Mouse (Mus musculus) adrenal gland, adult 18-20 months (tissue): Measurements from ENCODE around the gene Vipr2. TPM values are rescaled to one million over a fixed set of nuclear protein-coding genes. Genes with fewer than 3 reads are reported as not detected.

Experiments used
- DNase-seq, 2 experiments: peaks; one replicate each; pipeline ENCODE4 v3.0.0; 2021 to 2022; ENCODE audit warnings: low spot score in 2 of 2
- total RNA-seq, 2 experiments: library from RNA; stranded (reverse); gene quantifications; 1 replicate in 1 of 2; 2 replicates in 1 of 2; pipeline ENCODE4 v1.2.3; 2021

Gene Vipr2
- total RNA-seq, 2 experiments from 2014 or later = 0.40 to 0.67 TPM

- DNase-seq = no peak
Measured at GRCm38 (mm10) chr12:116096361-116096904, 18.9 kb downstream of the Vipr2 start.

GRCm38 (mm10) chr12:116097166-116097565, 19.6 kb downstream of the Vipr2 start:
- DNase-seq = no peak

- DNase-seq = no peak
Measured at GRCm38 (mm10) chr12:116101945-116102344, 24.4 kb downstream of the Vipr2 start.

GRCm38 (mm10) chr12:116109451-116110353, 32.2 kb downstream of the Vipr2 start:
- DNase-seq = no peak

GRCm38 (mm10) chr12:116111007-116111694, 33.6 kb downstream of the Vipr2 start:
- no peak for DNase-seq

- no peak for DNase-seq
Measured at GRCm38 (mm10) chr12:116115781-116116180, 38.3 kb downstream of the Vipr2 start.

- DNase-seq = no peak
Measured at GRCm38 (mm10) chr12:116116455-116116854, 38.9 kb downstream of the Vipr2 start.

GRCm38 (mm10) chr12:116117352-116117929, 39.9 kb downstream of the Vipr2 start:
- DNase-seq = no peak

GRCm38 (mm10) chr12:116119001-116119400, 41.5 kb downstream of the Vipr2 start:
- no peak for DNase-seq

- no peak for DNase-seq
Measured at GRCm38 (mm10) chr12:116123786-116124185, 46.3 kb downstream of the Vipr2 start.

- DNase-seq = no peak
Measured at GRCm38 (mm10) chr12:116130936-116131335, 53.4 kb downstream of the Vipr2 start.

- no peak for DNase-seq
Measured at GRCm38 (mm10) chr12:116132909-116133308, 55.4 kb downstream of the Vipr2 start.

- no peak for DNase-seq
Measured at GRCm38 (mm10) chr12:116135906-116136305, 58.4 kb downstream of the Vipr2 start.

GRCm38 (mm10) chr12:116138322-116139205, 61.0 kb downstream of the Vipr2 start:
- no peak for DNase-seq

GRCm38 (mm10) chr12:116140605-116141004, 63.1 kb downstream of the Vipr2 start:
- DNase-seq = no peak

GRCm38 (mm10) chr12:116141816-116142215, 64.3 kb downstream of the Vipr2 start:
- DNase-seq = no peak

- DNase-seq = no peak
Measured at GRCm38 (mm10) chr12:116142464-116142863, 64.9 kb downstream of the Vipr2 start.

- no peak for DNase-seq
Measured at GRCm38 (mm10) chr12:116145246-116145645, 67.7 kb downstream of the Vipr2 start.

- DNase-seq = no peak
Measured at GRCm38 (mm10) chr12:116145686-116146085, 68.2 kb downstream of the Vipr2 start.

- DNase-seq = no peak
Measured at GRCm38 (mm10) chr12:116146996-116147634, 69.6 kb downstream of the Vipr2 start.
